Mouse (Mus musculus): ENCODE data around the gene Hspb1. TPM values are rescaled to one million over a fixed set of nuclear protein-coding genes. Genes with fewer than 3 reads are reported as not detected.
A peak's percentile ranks its signal among the peaks of the same experiment; 100 is the strongest.

Hspb1 gene
- polyA plus RNA-seq, 1 experiment from 2014 or later: 11.4 TPM

- ATAC-seq (replicated peaks; ENCODE audit: low FRiP score) (no peak), DNase-seq (ENCODE audit: low spot score) (peak; percentile 60)
- H3K4me2 ChIP-seq (ENCODE audit: low read depth, low read length, severe bottlenecking): peak overlapping the region; percentile 38
- H3K36me3 ChIP-seq (ENCODE audit: control insufficient read depth, insufficient read depth, low read length): no peaks in the 10 kb centered on the region
- whole genome bisulfite sequencing: 3% methylated on average over 10 of the region's 10 CpGs
- H3K27ac ChIP-seq (ENCODE audit: low read depth, low read length): no peak overlapping the region
- H3K27me3 ChIP-seq (ENCODE audit: control insufficient read depth, insufficient read depth, low read length): peaks cover 45% of the 10 kb centered on the region
- no peak overlapping the region for H3K9ac ChIP-seq (ENCODE audit: low read length)
- no peak overlapping the region for H3K4me3 ChIP-seq (ENCODE audit: low read depth, low read length)
- peaks cover 13% of the 10 kb centered on the region; the same call in 1 of the 2 replicates for H3K4me1 ChIP-seq (replicated peaks; ENCODE audit: control insufficient read depth, insufficient read depth, low read length)
- peaks cover 2% of the 10 kb centered on the region; the same call in 1 of the 2 replicates for H3K9me3 ChIP-seq (ENCODE audit: control insufficient read depth, low read length)
Observed at GRCm38 (mm10) chr5:135852421-135852820, 35.3 kb upstream of the Hspb1 start.

DNA sequence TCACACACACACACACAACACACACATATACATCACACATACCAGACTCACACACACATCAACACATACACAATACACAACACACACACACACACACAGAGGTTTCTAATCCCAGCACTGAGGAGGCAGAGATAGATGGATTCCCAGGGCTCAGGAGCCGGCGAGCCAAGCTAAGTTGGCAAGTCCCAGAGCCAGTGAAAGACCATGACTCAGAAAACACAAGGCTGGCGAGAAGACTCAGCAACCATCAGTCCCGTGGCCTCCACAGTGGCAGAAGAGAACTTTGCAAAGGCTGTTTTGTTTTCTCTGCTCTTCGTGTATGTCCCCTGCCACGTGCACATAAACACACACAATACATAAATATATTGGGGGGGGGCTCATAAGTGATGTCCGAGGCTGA, 34.0 kb upstream of the Hspb1 start:
- no peaks in the 10 kb centered on the region for H3K36me3 ChIP-seq (ENCODE audit: control insufficient read depth, insufficient read depth, low read length)
- no peak for DNase-seq (ENCODE audit: low spot score)
- H3K27me3 ChIP-seq (ENCODE audit: control insufficient read depth, insufficient read depth, low read length): peaks cover 58% of the 10 kb centered on the region
- 60% methylated on average over 7 of the region's 7 CpGs for WGBS
- H3K9me3 ChIP-seq (ENCODE audit: control insufficient read depth, low read length): no peaks in the 10 kb centered on the region
- H3K4me2 ChIP-seq (ENCODE audit: low read depth, low read length, severe bottlenecking): no peak overlapping the region
- ATAC-seq (replicated peaks; ENCODE audit: low FRiP score): no peak
- peaks cover 13% of the 10 kb centered on the region; the same call in 1 of the 2 replicates for H3K4me1 ChIP-seq (replicated peaks; ENCODE audit: control insufficient read depth, insufficient read depth, low read length)
- H3K9ac ChIP-seq (ENCODE audit: low read length): no peak overlapping the region
- H3K4me3 ChIP-seq (ENCODE audit: low read depth, low read length): no peak overlapping the region
- H3K27ac ChIP-seq (ENCODE audit: low read depth, low read length): no peak overlapping the region

DNA sequence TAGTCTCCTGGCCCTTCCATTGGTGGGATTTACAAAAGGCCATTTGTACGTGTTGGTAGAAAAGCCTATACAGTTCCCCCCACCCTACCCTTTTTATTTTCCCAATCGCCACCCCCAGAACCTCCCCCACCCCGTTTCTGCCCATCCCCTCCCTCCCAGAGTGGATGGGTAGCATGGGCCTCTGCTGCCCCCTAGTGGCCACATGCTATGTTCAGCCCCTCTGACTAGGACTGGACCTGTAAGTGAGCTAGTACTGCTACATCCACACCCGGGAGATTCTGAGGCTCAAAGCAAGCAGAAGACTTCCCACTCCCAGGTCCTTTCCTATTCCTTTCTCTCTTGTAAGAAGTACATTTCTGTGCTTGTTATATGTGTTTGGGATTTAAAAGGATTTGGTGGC, 32.6 kb upstream of the Hspb1 start:
- Histone ChIP-seq H3K4me1 (replicated peaks; ENCODE audit: control insufficient read depth, insufficient read depth, low read length) (peaks cover 11% of the 10 kb centered on the region; the same call in 1 of the 2 replicates), H3K27me3 (ENCODE audit: control insufficient read depth, insufficient read depth, low read length) (peaks cover 58% of the 10 kb centered on the region), H3K4me2 (ENCODE audit: low read depth, low read length, severe bottlenecking) (no peak overlapping the region)

GRCm38 (mm10) chr5:135866662-135867061, 21.1 kb upstream of the Hspb1 start:
- H3K9ac ChIP-seq (ENCODE audit: low read length): no peak overlapping the region
- DNase-seq (ENCODE audit: low spot score) (no peak), ATAC-seq (replicated peaks; ENCODE audit: low FRiP score) (no peak)
- no peak overlapping the region for H3K4me3 ChIP-seq (ENCODE audit: low read depth, low read length)
- peaks cover 7% of the 10 kb centered on the region; the same call in 1 of the 2 replicates for H3K4me1 ChIP-seq (replicated peaks; ENCODE audit: control insufficient read depth, insufficient read depth, low read length)
- H3K27me3 ChIP-seq (ENCODE audit: control insufficient read depth, insufficient read depth, low read length): peaks cover 39% of the 10 kb centered on the region
- H3K36me3 ChIP-seq (ENCODE audit: control insufficient read depth, insufficient read depth, low read length): no peaks in the 10 kb centered on the region
- 35% methylated on average over 8 of the region's 8 CpGs for WGBS
- H3K9me3 ChIP-seq (ENCODE audit: control insufficient read depth, low read length): no peaks in the 10 kb centered on the region
- no peak overlapping the region for H3K4me2 ChIP-seq (ENCODE audit: low read depth, low read length, severe bottlenecking)
- no peak overlapping the region for H3K27ac ChIP-seq (ENCODE audit: low read depth, low read length)

More for the DNA sequence above, 32.6 kb upstream of the Hspb1 start:
- DNase-seq (ENCODE audit: low spot score): peak; percentile 89
- Histone ChIP-seq H3K9me3 (ENCODE audit: control insufficient read depth, low read length) (no peaks in the 10 kb centered on the region), H3K27ac (ENCODE audit: low read depth, low read length) (no peak overlapping the region), H3K36me3 (ENCODE audit: control insufficient read depth, insufficient read depth, low read length) (no peaks in the 10 kb centered on the region), H3K4me3 (ENCODE audit: low read depth, low read length) (no peak overlapping the region), H3K9ac (ENCODE audit: low read length) (no peak overlapping the region)
- WGBS: 1% methylated on average over 4 of the region's 4 CpGs
- no peak for ATAC-seq (replicated peaks; ENCODE audit: low FRiP score)

DNA sequence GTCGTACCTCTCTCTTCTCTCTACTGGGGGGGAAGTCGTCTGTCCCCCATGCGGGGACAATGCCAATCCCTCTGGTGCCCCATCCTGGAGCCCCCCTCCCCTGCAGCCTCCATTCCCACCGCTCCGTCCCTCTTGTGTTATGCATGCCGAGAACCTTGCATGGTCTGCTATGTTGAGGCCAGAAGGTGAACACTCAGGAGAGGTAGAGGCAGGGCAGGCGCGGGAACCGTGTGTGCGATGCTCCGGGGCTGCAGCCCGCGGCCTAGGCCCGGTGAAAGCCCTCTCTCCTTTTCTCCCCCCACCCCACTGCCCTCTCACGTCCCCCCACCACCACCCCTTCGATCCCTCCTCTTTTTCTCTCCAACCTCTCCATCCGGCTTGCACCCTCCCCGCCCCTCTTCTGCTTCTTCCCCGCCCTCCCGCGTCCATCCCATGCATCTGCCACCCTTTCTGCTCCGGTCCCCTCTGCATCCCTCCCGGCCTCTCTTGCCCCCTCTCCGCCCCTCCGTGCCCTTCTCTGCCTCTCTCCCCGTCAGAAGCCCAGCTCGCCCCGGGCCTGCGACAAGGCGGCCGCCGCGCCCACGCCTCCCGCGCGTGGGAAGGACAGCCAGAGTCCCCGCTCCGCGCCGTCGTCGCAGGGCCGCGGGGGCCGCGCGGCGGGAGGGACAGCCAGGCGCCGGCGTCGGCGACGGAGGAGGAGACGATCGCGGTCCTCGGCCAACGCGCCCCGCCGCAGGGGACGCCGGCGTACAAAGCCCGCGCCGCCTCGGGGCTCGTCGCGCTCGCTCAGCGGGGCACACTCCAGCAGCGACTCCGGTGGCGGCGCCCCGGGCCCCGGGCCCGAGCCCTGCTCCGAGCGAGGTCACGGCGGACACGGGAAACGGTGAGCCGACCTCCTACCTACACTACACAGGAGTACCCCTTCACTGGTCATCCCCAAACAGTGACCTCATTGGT, 19.8 kb upstream of the Hspb1 start:
- Histone ChIP-seq H3K9me3 (ENCODE audit: control insufficient read depth, low read length) (no peaks in the 10 kb centered on the region), H3K27ac (ENCODE audit: low read depth, low read length) (no peak overlapping the region), H3K27me3 (ENCODE audit: control insufficient read depth, insufficient read depth, low read length) (peaks cover 39% of the 10 kb centered on the region), H3K4me1 (replicated peaks; ENCODE audit: control insufficient read depth, insufficient read depth, low read length) (peaks cover 7% of the 10 kb centered on the region; the same call in 1 of the 2 replicates), H3K9ac (ENCODE audit: low read length) (peak overlapping the region; percentile 49), H3K4me3 (ENCODE audit: low read depth, low read length) (peak overlapping the region; percentile 45), H3K36me3 (ENCODE audit: control insufficient read depth, insufficient read depth, low read length) (no peaks in the 10 kb centered on the region), H3K4me2 (ENCODE audit: low read depth, low read length, severe bottlenecking) (peak overlapping the region; percentile 80)
- under 1% methylated on average over 87 of the region's 89 CpGs for WGBS
- peak; percentile 49 for ATAC-seq (replicated peaks; ENCODE audit: low FRiP score)
- DNase-seq (ENCODE audit: low spot score): no peak

DNA sequence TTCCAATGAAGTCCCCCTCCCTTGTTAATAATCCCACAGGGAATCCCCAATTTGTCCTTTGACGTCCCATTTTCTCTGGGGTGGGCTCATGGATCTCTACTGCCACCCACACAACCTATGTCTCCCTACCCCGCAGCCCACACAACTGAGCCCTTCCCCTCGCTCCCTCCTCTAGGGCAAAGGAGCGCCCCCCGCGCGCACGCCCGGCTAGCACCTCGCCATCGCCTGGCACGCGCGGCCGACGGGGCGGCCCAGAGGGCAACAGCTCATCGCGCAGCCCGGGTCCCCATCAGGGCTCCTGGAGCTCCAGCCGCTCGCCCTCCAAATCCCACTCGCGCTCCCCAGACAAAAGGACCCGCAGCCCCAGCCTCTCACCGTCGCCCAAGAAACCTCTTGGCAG, 19.1 kb upstream of the Hspb1 start:
- Histone ChIP-seq H3K27me3 (ENCODE audit: control insufficient read depth, insufficient read depth, low read length) (peaks cover 41% of the 10 kb centered on the region), H3K9me3 (ENCODE audit: control insufficient read depth, low read length) (no peaks in the 10 kb centered on the region), H3K4me3 (ENCODE audit: low read depth, low read length) (peak overlapping the region; percentile 45; the same call in 1 of the 2 replicates), H3K4me2 (ENCODE audit: low read depth, low read length, severe bottlenecking) (peak overlapping the region; percentile 80), H3K4me1 (replicated peaks; ENCODE audit: control insufficient read depth, insufficient read depth, low read length) (peaks cover 10% of the 10 kb centered on the region; the same call in 1 of the 2 replicates), H3K36me3 (ENCODE audit: control insufficient read depth, insufficient read depth, low read length) (no peaks in the 10 kb centered on the region), H3K9ac (ENCODE audit: low read length) (no peak overlapping the region; the same call in 1 of the 2 replicates), H3K27ac (ENCODE audit: low read depth, low read length) (no peak overlapping the region)
- DNase-seq (ENCODE audit: low spot score) (no peak), ATAC-seq (replicated peaks; ENCODE audit: low FRiP score) (no peak)
- 3% methylated on average over 27 of the region's 27 CpGs for WGBS

DNA sequence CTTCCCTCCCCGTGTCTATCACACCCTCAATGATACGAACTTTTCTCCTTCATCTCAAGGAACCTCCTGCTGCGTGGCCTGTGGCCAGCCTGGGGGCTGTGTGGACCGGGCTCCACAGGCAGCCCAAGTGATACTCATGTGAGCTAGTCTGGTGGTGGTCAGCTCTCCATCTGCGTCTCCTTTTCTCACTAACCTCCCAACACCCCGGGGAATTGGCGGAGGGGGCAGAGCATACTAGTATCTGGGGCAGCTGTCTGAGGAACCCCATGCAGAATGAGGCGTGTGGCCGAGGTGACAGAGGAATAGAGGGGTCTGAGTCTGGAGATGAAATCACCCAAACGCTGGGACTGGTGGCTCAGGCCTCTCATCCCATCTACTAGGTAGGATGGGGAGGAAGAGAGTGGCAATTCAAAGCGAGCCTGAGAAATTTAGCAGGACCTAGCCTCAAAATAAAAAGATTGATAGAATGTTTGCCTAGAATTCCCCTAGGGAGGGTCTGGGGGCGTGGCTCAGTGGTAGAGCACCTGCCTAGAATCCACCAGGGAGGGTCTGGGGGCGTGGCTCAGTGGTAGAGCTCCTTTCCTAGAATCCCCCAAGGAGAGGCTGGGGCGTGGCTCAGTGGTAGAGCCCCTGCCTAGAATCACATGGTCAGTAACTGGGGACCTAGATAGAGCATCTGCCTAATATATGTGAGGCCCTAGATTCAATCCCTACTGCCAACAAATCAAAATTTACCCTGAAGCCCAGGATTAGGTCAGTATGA, 17.9 kb upstream of the Hspb1 start:
- no peak overlapping the region for H3K4me3 ChIP-seq (ENCODE audit: low read depth, low read length)
- WGBS: 65% methylated on average over 14 of the region's 14 CpGs
- peaks cover 41% of the 10 kb centered on the region for H3K27me3 ChIP-seq (ENCODE audit: control insufficient read depth, insufficient read depth, low read length)
- no peaks in the 10 kb centered on the region for H3K36me3 ChIP-seq (ENCODE audit: control insufficient read depth, insufficient read depth, low read length)
- H3K4me1 ChIP-seq (replicated peaks; ENCODE audit: control insufficient read depth, insufficient read depth, low read length): peaks cover 10% of the 10 kb centered on the region; the same call in 1 of the 2 replicates
- H3K9ac ChIP-seq (ENCODE audit: low read length): no peak overlapping the region
- no peak for ATAC-seq (replicated peaks; ENCODE audit: low FRiP score)
- no peaks in the 10 kb centered on the region for H3K9me3 ChIP-seq (ENCODE audit: control insufficient read depth, low read length)
- H3K27ac ChIP-seq (ENCODE audit: low read depth, low read length): no peak overlapping the region
- no peak for DNase-seq (ENCODE audit: low spot score)
- H3K4me2 ChIP-seq (ENCODE audit: low read depth, low read length, severe bottlenecking): no peak overlapping the region

DNA sequence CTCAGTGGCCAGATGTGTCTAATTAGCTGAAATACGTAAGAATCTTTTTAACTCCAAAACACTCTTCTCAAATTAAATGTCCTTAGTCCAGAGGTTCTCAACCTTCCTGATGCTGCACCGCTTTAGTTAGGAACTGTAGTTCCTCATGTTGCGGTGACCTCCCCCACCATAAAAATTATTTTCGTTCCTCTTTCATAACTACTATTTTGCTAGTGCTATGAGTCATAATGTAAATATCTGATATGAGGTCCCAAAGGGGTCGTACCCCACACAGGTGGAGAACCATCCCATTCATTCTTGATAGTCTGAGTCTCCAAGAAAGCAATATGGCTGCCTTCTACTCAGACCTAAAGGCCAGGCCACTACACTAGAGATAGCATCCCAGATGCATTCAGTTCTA, 17.2 kb upstream of the Hspb1 start:
- H3K27ac ChIP-seq (ENCODE audit: low read depth, low read length): no peak overlapping the region
- no peak overlapping the region for H3K4me3 ChIP-seq (ENCODE audit: low read depth, low read length)
- no peaks in the 10 kb centered on the region for H3K36me3 ChIP-seq (ENCODE audit: control insufficient read depth, insufficient read depth, low read length)
- no peak for DNase-seq (ENCODE audit: low spot score)
- ATAC-seq (replicated peaks; ENCODE audit: low FRiP score): no peak
- peaks cover 41% of the 10 kb centered on the region for H3K27me3 ChIP-seq (ENCODE audit: control insufficient read depth, insufficient read depth, low read length)
- 91% methylated on average over 5 of the region's 5 CpGs for WGBS
- peaks cover 10% of the 10 kb centered on the region; the same call in 1 of the 2 replicates for H3K4me1 ChIP-seq (replicated peaks; ENCODE audit: control insufficient read depth, insufficient read depth, low read length)
- no peak overlapping the region for H3K9ac ChIP-seq (ENCODE audit: low read length)
- no peak overlapping the region for H3K4me2 ChIP-seq (ENCODE audit: low read depth, low read length, severe bottlenecking)
- H3K9me3 ChIP-seq (ENCODE audit: control insufficient read depth, low read length): no peaks in the 10 kb centered on the region

All from forebrain, embryonic 11.5 days (tissue).